8 mouse cellular contexts compared by ENCODE assay signal in the genomic region with DNA sequence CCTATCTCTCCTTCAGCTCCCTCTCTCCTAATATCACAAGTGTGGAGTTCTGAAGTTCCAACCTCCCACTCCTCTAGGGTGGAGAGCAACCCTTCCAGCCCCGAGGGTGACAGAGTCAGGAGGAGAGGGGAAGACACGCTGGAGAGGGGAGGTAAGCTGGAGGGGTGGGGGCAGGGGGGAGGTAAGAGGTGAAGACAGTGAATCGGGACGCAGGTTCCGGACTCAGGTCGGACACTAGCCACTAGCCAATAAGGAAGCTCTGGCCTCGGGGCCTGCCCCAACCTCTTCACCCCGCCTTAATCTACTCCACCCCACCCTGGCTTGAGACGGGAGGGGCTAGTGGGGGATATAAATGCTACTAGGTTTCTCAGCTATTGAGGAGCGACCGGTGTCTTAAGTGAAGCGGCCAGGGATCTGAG. TPM values are rescaled to one million over a fixed set of nuclear protein-coding genes. Genes with fewer than 3 reads are reported as not detected.
DNase-seq lines count a peak whose midpoint lies in the region; ATAC-seq lines count a peak whose summit lies in the region.

No protein-coding gene starts in this region.

- peaks cover 20% of the 10 kb centered on the region for H3K4me1 ChIP-seq in neural tube, embryonic 11.5 days (ENCODE audit: control insufficient read depth, insufficient read depth, low read length)
- H3K4me1 ChIP-seq in forebrain, embryonic 14.5 days (ENCODE audit: control insufficient read depth, insufficient read depth, low read length): peaks cover 20% of the 10 kb centered on the region
- H3K4me1 ChIP-seq in limb, embryonic 13.5 days: peaks cover 46% of the 10 kb centered on the region
- H3K4me1 ChIP-seq in stomach, embryonic 15.5 days: peaks cover 20% of the 10 kb centered on the region

- H3K4me3 ChIP-seq in neural tube, embryonic 11.5 days (ENCODE audit: low read depth, low read length): peak overlapping the region; percentile 43
- peak overlapping the region; percentile 37 for H3K4me3 ChIP-seq in forebrain, embryonic 14.5 days (ENCODE audit: low read depth, low read length)
- peak overlapping the region; percentile 54 for H3K4me3 ChIP-seq in limb, embryonic 13.5 days
- H3K4me3 ChIP-seq in stomach, embryonic 15.5 days (replicated peaks): peak overlapping the region; percentile 50

- no peak overlapping the region for H3K27ac ChIP-seq in neural tube, embryonic 11.5 days (ENCODE audit: low read depth, low read length)
- no peak overlapping the region for H3K27ac ChIP-seq in forebrain, embryonic 14.5 days (ENCODE audit: low read depth, low read length)
- no peak overlapping the region for H3K27ac ChIP-seq in limb, embryonic 13.5 days
- H3K27ac ChIP-seq in stomach, embryonic 15.5 days: peak overlapping the region; percentile 49; the same call in 1 of the 2 replicates

- no peaks in the 10 kb centered on the region for H3K9me3 ChIP-seq in neural tube, embryonic 11.5 days (ENCODE audit: control insufficient read depth, low read length)
- H3K9me3 ChIP-seq in forebrain, embryonic 14.5 days (replicated peaks; ENCODE audit: control insufficient read depth, low read length): 0 out of 2 replicates have a peak, but pooled peaks cover 4% of the 10 kb centered on the region
- no peaks in the 10 kb centered on the region for H3K9me3 ChIP-seq in limb, embryonic 13.5 days
- H3K9me3 ChIP-seq in stomach, embryonic 15.5 days: no peaks in the 10 kb centered on the region

- no peak for DNase-seq in neural tube, embryonic 11.5 days (ENCODE audit: low spot score)
- DNase-seq in neural tube, embryonic 10.5 days (ENCODE audit: extremely low spot score, low spot score): no peak
- DNase-seq in forebrain, embryonic 14.5 days (ENCODE audit: low spot score): no peak
- no peak for DNase-seq in c-Kit-positive CD71-positive TER-119-positive erythroid progenitor cells, embryonic 14.5 days (ENCODE audit: low spot score)
- no peak for DNase-seq in right cerebral cortex, postnatal 25 days
- no peak for DNase-seq in spleen, adult 18-20 months

- no peak overlapping the region for H3K9ac ChIP-seq in neural tube, embryonic 11.5 days (ENCODE audit: low read length)
- H3K9ac ChIP-seq in forebrain, embryonic 14.5 days (ENCODE audit: low read length): 0 out of 2 replicates have a peak overlapping the region, but pooled peaks have one; percentile 54
- H3K9ac ChIP-seq in limb, embryonic 13.5 days: peak overlapping the region; percentile 59
- H3K9ac ChIP-seq in stomach, embryonic 15.5 days: peak overlapping the region; percentile 32; the same call in 1 of the 2 replicates

- ATAC-seq in neural tube, embryonic 11.5 days (ENCODE audit: insufficient read depth, low FRiP score, low TSS enrichment): no peak
- peak; percentile 13; the same call in 1 of the 2 replicates for ATAC-seq in forebrain, embryonic 14.5 days
- ATAC-seq in limb, embryonic 13.5 days (ENCODE audit: low FRiP score, low read depth): 0 out of 2 replicates have a peak, but pooled peaks have one; percentile 9
- ATAC-seq in stomach, embryonic 15.5 days (ENCODE audit: insufficient read depth, low FRiP score, low read depth): peak; percentile 48; the same call in 1 of the 2 replicates

- peaks cover 98% of the 10 kb centered on the region for H3K27me3 ChIP-seq in neural tube, embryonic 11.5 days (ENCODE audit: control insufficient read depth, insufficient read depth, low read length)
- peaks cover 95% of the 10 kb centered on the region for H3K27me3 ChIP-seq in forebrain, embryonic 14.5 days (replicated peaks; ENCODE audit: control insufficient read depth, insufficient read depth, low read length)
- peaks cover 99% of the 10 kb centered on the region for H3K27me3 ChIP-seq in limb, embryonic 13.5 days
- H3K27me3 ChIP-seq in stomach, embryonic 15.5 days (replicated peaks): peaks cover 70% of the 10 kb centered on the region

- H3K4me2 ChIP-seq in neural tube, embryonic 11.5 days (ENCODE audit: low read depth): peak overlapping the region; percentile 86
- peak overlapping the region; percentile 84 for H3K4me2 ChIP-seq in forebrain, embryonic 14.5 days (ENCODE audit: low read length)
- peak overlapping the region; percentile 93 for H3K4me2 ChIP-seq in limb, embryonic 13.5 days (replicated peaks)
- H3K4me2 ChIP-seq in stomach, embryonic 15.5 days: peak overlapping the region; percentile 87

- no peaks in the 10 kb centered on the region for H3K36me3 ChIP-seq in neural tube, embryonic 11.5 days (ENCODE audit: control insufficient read depth, insufficient read depth, low read length)
- no peaks in the 10 kb centered on the region for H3K36me3 ChIP-seq in forebrain, embryonic 14.5 days (ENCODE audit: control insufficient read depth, insufficient read depth, low read length)
- no peaks in the 10 kb centered on the region for H3K36me3 ChIP-seq in limb, embryonic 13.5 days
- H3K36me3 ChIP-seq in stomach, embryonic 15.5 days: no peaks in the 10 kb centered on the region

- 0% methylated on average over 12 of the region's 12 CpGs for WGBS in neural tube, embryonic 11.5 days
- 0% methylated on average over 12 of the region's 12 CpGs for WGBS in forebrain, embryonic 14.5 days
- 1% methylated on average over 12 of the region's 12 CpGs for WGBS in limb, embryonic 13.5 days
- WGBS in stomach, embryonic 15.5 days: 2% methylated on average over 12 of the region's 12 CpGs

RNA-seq across cellular contexts. Expression of a gene that starts 10.9 kb away (rescaled TPM):
- polyA plus RNA-seq in neural tube, embryonic 11.5 days (2014; fragmentation: Nextera tagmentation; extraction: Ambion mirVana): 0.57 and 0.76 TPM in 2 replicates
- polyA plus RNA-seq in forebrain, embryonic 14.5 days (2014; fragmentation: Nextera tagmentation; extraction: Ambion mirVana): 0.17 and 0.30 TPM in 2 replicates
- 0.31 and 1.2 TPM in 2 replicates for polyA plus RNA-seq in limb, embryonic 13.5 days (2015; fragmentation: Nextera tagmentation; extraction: Ambion mirVana)
- polyA plus RNA-seq in stomach, embryonic 15.5 days (2015; fragmentation: Nextera tagmentation; extraction: Ambion mirVana): 6.3 and 8.1 TPM in 2 replicates
